In genomic region chr12:40498928-40499626, GRCm38 (mm10) we compare ENCODE assay signal across 8 mouse cellular contexts. TPM values are rescaled to one million over a fixed set of nuclear protein-coding genes. Genes with fewer than 3 reads are reported as not detected.
A peak's percentile ranks its signal among the peaks of the same experiment; 100 is the strongest.
DNase-seq lines count a peak whose midpoint lies in the region; TF ChIP-seq lines count a peak whose summit lies in the region.

No protein-coding gene starts in this region.

- H3K79me2 ChIP-seq in heart, adult 2 months (replicated peaks; ENCODE audit: control insufficient read depth, insufficient read depth, low read length), result peaks cover 5% of the 10 kb centered on the region

- 32% methylated on average over 15 of the region's 15 CpGs for WGBS in heart, adult 2 months

- intact Hi-C loops in heart, adult 2 months (cut with DNase I), result loop anchor here (2.0 kb wide), 1 partner anchor 242 kb away; no protein-coding TSS in a partner anchor

- peak; percentile 60 for TF ChIP-seq CTCF in heart, adult 2 months (IDR thresholded peaks at IDR 0.05)

- peak; percentile 6 for DNase-seq in embryo, embryonic 10 days (ENCODE audit: low spot score)
- DNase-seq in embryo, embryonic 11 days, result no peak
- DNase-seq in urinary bladder, postnatal 14 days (ENCODE audit: low spot score), result peak; percentile 17
- DNase-seq in urinary bladder, postnatal 36 days (ENCODE audit: low spot score in 2 of 2), result no peak
- peak; percentile 59 to 66 for DNase-seq in heart, adult 2 months
- peak; percentile 26 for DNase-seq in kidney, postnatal 14 days
- peak; percentile 87 for DNase-seq in skeletal muscle tissue, adult 2 months (ENCODE audit: low read depth, low spot score)
- no peak for DNase-seq in thymus, postnatal 14 days

- H3K27me3 ChIP-seq in heart, adult 2 months (ENCODE audit: control insufficient read depth, insufficient read depth, low read length), result no peaks in the 10 kb centered on the region

- H3K9ac ChIP-seq in heart, adult 2 months (ENCODE audit: low read depth, low read length), result peak overlapping the region; percentile 29; the same call in 1 of the 2 replicates

- peak overlapping the region; percentile 71 for H3K27ac ChIP-seq in heart, adult 2 months

- TF ChIP-seq EP300 in heart, adult 2 months (IDR thresholded peaks at IDR 0.05; ENCODE audit: insufficient read depth, low read depth, low read length), result no peak

- H3K36me3 ChIP-seq in heart, adult 2 months (ENCODE audit: control insufficient read depth, insufficient read depth, low read length), result peaks cover 12% of the 10 kb centered on the region

- no peak for TF ChIP-seq POLR2A in heart, adult 2 months (IDR thresholded peaks at IDR 0.05; ENCODE audit: insufficient read depth, low read depth, low read length)

- peaks cover 8% of the 10 kb centered on the region for H3K4me1 ChIP-seq in heart, adult 2 months (ENCODE audit: control insufficient read depth, insufficient read depth, low read length)

- H3K4me3 ChIP-seq in heart, adult 2 months, result no peak overlapping the region

RNA-seq across cellular contexts. Expression of gene Dock4, which starts 53.3 kb away (rescaled TPM):
- total RNA-seq in heart, adult 2 months (2021), result 10 to 100 TPM; 11.2 to 13.6 TPM
- polyA plus RNA-seq in heart, adult 2 months (2012; rRNA removed), result 4.3 and 7.5 TPM in 2 replicates

RNA-seq across cellular contexts. Expression of gene Zfp277, which starts 53.4 kb away (rescaled TPM):
- total RNA-seq in heart, adult 2 months (2021), result 10 to 100 TPM; 10.6 to 10.9 TPM
- polyA plus RNA-seq in heart, adult 2 months (2012; rRNA removed), result 5.2 and 8.5 TPM in 2 replicates

Comparison
In these comparisons a context has a peak if more than half of its experiments do, and no peak if none do; other contexts are left out.
1. DNase-seq: peak in embryo, embryonic 10 days (single experiment), urinary bladder, postnatal 14 days (single experiment), heart, adult 2 months (2 of 2), kidney, postnatal 14 days (single experiment) and skeletal muscle tissue, adult 2 months (single experiment); none in embryo, embryonic 11 days (single experiment), urinary bladder, postnatal 36 days (0 of 2) and thymus, postnatal 14 days (single experiment).